ENCODE assay signal across 8 mouse cellular contexts in the genomic region with DNA sequence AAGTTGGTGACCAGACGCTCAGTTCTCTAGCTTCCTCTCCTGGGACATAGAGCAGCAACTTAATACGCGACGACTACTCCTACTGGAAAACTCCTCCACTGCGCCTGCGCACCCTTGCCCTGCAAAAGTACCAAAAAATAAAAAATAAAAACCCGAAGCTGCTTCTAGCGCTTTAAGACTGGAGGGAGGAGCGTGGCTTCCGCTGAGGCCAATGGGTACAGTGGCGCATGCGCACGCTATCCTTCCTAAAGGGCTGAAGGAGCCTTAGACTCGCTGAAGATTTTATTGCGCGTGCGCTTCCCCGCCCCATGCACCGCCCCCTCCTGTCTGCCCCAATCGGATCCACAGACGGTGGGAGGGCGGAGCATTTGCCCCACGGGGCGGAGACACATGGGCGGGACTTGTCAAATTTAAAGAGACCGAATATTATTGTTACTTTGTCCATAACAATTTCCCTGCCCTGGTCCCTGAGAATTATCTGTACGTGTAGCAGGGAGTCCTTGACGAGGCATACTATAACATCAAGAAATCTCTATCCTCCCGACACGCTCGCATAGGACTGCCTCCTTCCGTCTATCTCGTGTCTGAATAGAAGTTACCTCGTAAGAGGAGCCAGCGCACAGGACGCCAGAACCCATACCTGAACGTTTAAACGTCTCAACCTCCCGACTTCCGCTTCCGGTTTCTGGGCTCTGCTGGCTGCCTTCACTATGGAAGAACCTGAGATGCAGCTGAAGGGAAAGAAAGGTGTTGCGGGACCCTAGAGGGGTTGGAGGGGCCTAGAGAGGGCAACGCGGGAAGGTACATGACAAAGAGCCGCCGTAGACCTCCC. TPM values are rescaled to one million over a fixed set of nuclear protein-coding genes. Genes with fewer than 3 reads are reported as not detected.
DNase-seq lines count a peak whose midpoint lies in the region; ATAC-seq lines count a peak whose summit lies in the region.

A gene (minus strand): TSS at position 129 of the 832 bp plus-strand sequence.
A gene (plus strand): TSS at position 474 of the 832 bp plus-strand sequence.
A gene (plus strand): TSS at position 686 of the 832 bp plus-strand sequence.

- 0% methylated on average over 46 of the region's 46 CpGs for WGBS in hindbrain, embryonic 16.5 days
- WGBS in macrophage (ENCODE audit: missing documents): under 1% methylated on average over 46 of the region's 46 CpGs

- H3K79me2 ChIP-seq in macrophage (ENCODE audit: inconsistent target): peaks cover 14% of the 10 kb centered on the region

- H3K4me3 ChIP-seq in hindbrain, embryonic 16.5 days (ENCODE audit: low read length): peak within 1 kb of the TSS; percentile 58
- peak within 1 kb of the TSS; percentile 98 for H3K4me3 ChIP-seq in macrophage (ENCODE audit: inconsistent target)

- H3K27ac ChIP-seq in hindbrain, embryonic 16.5 days (ENCODE audit: low read depth, low read length): peak within 1 kb of the TSS; percentile 79
- H3K27ac ChIP-seq in macrophage: peak within 1 kb of the TSS; percentile 52

- peaks cover 21% of the 10 kb centered on the region for H3K4me1 ChIP-seq in hindbrain, embryonic 16.5 days (ENCODE audit: control insufficient read depth, insufficient read depth, low read depth, low read length)

- peak; percentile 97 for DNase-seq in WW6 (ENCODE audit: low read depth, low spot score)
- DNase-seq in cerebellum, postnatal 4 days (ENCODE audit: low spot score in 2 of 2): peak; percentile 91 to 98
- peak; percentile 99 for DNase-seq in gastrocnemius, adult 18-20 months (ENCODE audit: low spot score)
- peak; percentile 97 for DNase-seq in left cerebral cortex, adult 18-20 months (ENCODE audit: low spot score in 2 of 2)
- peak; percentile 99 for DNase-seq in right cerebral cortex, adult 18-20 months
- peak; percentile 95 for DNase-seq in urinary bladder, postnatal 10 days (ENCODE audit: low spot score)

- peak within 1 kb of the TSS; percentile 83 for H3K4me2 ChIP-seq in hindbrain, embryonic 16.5 days (ENCODE audit: low read length)

- peak; percentile 97 for ATAC-seq in hindbrain, embryonic 16.5 days

- no peaks in the 10 kb centered on the region for H3K9me3 ChIP-seq in hindbrain, embryonic 16.5 days (ENCODE audit: control insufficient read depth, low read length)

- H3K36me3 ChIP-seq in hindbrain, embryonic 16.5 days (ENCODE audit: control insufficient read depth, insufficient read depth, low read length): peaks cover 15% of the 10 kb centered on the region
- H3K36me3 ChIP-seq in macrophage (ENCODE audit: inconsistent target): peaks cover 43% of the 10 kb centered on the region; the same call in 1 of the 2 replicates

- H3K27me3 ChIP-seq in hindbrain, embryonic 16.5 days (replicated peaks; ENCODE audit: control insufficient read depth, insufficient read depth, low read length): no peaks in the 10 kb centered on the region

- H3K9ac ChIP-seq in hindbrain, embryonic 16.5 days (ENCODE audit: low read depth, low read length): peak within 1 kb of the TSS; percentile 73

RNA-seq across cellular contexts. Expression of the first gene that starts in this region (rescaled TPM):
- total RNA-seq in gastrocnemius, adult 18-20 months (2021): 1 to 10 TPM; 7.4 to 9.1 TPM
- polyA plus RNA-seq in hindbrain, embryonic 16.5 days (2015; fragmentation: Nextera tagmentation; extraction: Ambion mirVana): 12.3 and 12.5 TPM in 2 replicates
- 10 to 100 TPM; 11.7 to 14.9 TPM for total RNA-seq in left cerebral cortex, adult 18-20 months (2021)
- 10 to 100 TPM in 15 of 26 experiments, 1 to 10 TPM in 11; 2.0 to 30.4 (median 12.7) TPM for total RNA-seq in macrophage (2018; cell fraction: chromatin; rRNA removed)
- 10 to 100 TPM in 13 of 26 experiments, 1 to 10 TPM in 13; 5.3 to 12.9 (median 9.9) TPM for total RNA-seq in macrophage (2018; cell fraction: cytosol; rRNA removed)
- 10 to 100 TPM in 11 of 26 experiments, 1 to 10 TPM in 15; 2.8 to 21.3 (median 7.7) TPM for total RNA-seq in macrophage (2018; cell fraction: nucleus; rRNA removed)
- polyA plus RNA-seq in macrophage (2018): 4.5 to 7.7 TPM (median 7.3 TPM) in 3 replicates

RNA-seq across cellular contexts. Expression of the second gene that starts in this region (rescaled TPM):
- total RNA-seq in gastrocnemius, adult 18-20 months (2021): 10 to 100 TPM; 13.4 to 15.0 TPM
- polyA plus RNA-seq in hindbrain, embryonic 16.5 days (2015; fragmentation: Nextera tagmentation; extraction: Ambion mirVana): 56.4 and 57.1 TPM in 2 replicates
- 10 to 100 TPM; 47.7 to 48.0 TPM for total RNA-seq in left cerebral cortex, adult 18-20 months (2021)
- 10 to 100 TPM in 19 of 26 experiments, 1 to 10 TPM in 7; 2.8 to 42.2 (median 20.2) TPM for total RNA-seq in macrophage (2018; cell fraction: chromatin; rRNA removed)
- 10 to 100 TPM; 28.0 to 58.1 (median 39.1) TPM for total RNA-seq in macrophage (2018; cell fraction: cytosol; rRNA removed)
- total RNA-seq in macrophage (2018; cell fraction: nucleus; rRNA removed): 10 to 100 TPM in 21 of 26 experiments, 1 to 10 TPM in 5; 5.8 to 47.2 (median 23.1) TPM
- 31.7 to 53.1 TPM (median 41.2 TPM) in 3 replicates for polyA plus RNA-seq in macrophage (2018)

RNA-seq across cellular contexts. Expression of the third gene that starts in this region (rescaled TPM):
- under 1 TPM; 0.23 to 0.28 TPM for total RNA-seq in gastrocnemius, adult 18-20 months (2021)
- polyA plus RNA-seq in hindbrain, embryonic 16.5 days (2015; fragmentation: Nextera tagmentation; extraction: Ambion mirVana): 0.85 and 1.2 TPM in 2 replicates
- not detected for total RNA-seq in left cerebral cortex, adult 18-20 months (2021)
- under 1 TPM in 4 of 26 experiments, not detected in 22; 0.50 to 0.75 (median 0.65) TPM for total RNA-seq in macrophage (2018; cell fraction: chromatin; rRNA removed)
- under 1 TPM in 4 of 26 experiments, not detected in 22; 0.09 to 0.22 (median 0.10) TPM for total RNA-seq in macrophage (2018; cell fraction: cytosol; rRNA removed)
- total RNA-seq in macrophage (2018; cell fraction: nucleus; rRNA removed): under 1 TPM in 2 of 26 experiments, not detected in 24; 0.52 to 0.54 TPM
- not detected in 3 replicates for polyA plus RNA-seq in macrophage (2018)

Comparison
In these comparisons a context has a peak if more than half of its experiments do, and no peak if none do; other contexts are left out.
1. Peak in every context shown above with its lines: DNase-seq, ATAC-seq, H3K4me3 ChIP-seq and H3K27ac ChIP-seq.